Mouse (Mus musculus): ENCODE data around the gene Khdc3.
A peak's percentile ranks its signal among the peaks of the same experiment; 100 is the strongest.
"Not testable (repeated sequence)": the region's sequence is repeated elsewhere in the genome, so short reads cannot be mapped to it uniquely, and the experiment has no call there.

The Khdc3 gene

DNA sequence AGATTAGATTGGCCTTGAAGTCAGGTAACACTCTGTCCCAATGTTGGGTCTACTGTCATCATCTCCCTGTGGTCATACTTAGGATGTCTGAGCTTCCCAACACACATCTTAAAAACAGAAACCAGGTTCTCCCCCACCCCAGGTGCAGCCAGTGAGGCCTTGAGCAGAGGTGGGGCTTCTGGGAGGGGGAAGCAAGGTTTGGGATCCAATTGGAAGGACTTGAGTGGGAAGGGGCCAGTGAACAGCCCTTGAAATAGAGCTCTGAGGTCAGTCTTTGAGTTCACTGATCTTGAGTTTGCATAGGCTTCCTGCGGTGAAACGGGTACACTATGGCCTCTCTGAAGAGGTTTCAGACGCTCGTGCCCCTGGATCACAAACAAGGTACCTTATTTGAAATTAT lies 545 bp downstream of the Khdc3 start, which contains the start of gene Gm20509:
Gm20509 (plus strand) TSS at position 290 of the 400 bp plus-strand sequence.
- DNase-seq (ENCODE audit: low read depth) = no peak

DNA sequence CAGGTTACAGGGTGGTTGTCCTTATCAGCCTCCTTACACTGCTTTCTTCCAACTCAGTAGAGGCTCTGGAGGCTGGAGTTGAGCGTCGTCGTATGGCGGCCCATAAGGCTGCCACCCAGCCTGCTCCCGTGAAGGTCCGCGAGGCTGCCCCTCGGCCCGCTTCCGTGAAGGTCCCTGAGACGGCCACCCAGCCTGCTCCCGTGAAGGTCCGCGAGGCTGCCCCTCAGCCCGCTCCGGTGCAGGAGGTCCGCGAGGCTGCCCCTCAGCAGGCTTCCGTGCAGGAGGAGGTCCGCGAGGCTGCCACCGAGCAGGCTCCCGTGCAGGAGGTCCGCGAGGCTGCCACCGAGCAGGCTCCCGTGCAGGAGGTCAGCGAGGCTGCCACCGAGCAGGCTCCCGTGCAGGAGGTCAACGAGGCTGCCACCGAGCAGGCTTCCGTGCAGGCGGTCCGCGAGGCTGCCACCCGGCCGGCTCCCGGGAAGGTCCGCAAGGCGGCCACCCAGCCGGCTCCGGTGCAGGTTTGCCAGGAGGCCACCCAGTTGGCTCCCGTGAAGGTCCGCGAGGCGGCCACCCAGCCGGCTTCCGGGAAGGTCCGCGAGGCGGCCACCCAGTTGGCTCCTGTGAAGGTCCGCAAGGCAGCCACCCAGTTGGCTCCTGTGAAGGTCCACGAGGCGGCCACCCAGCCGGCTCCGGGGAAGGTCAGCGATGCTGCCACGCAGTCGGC lies 1.7 kb downstream of the Khdc3 start:
- no peak for DNase-seq (ENCODE audit: low read depth)

DNA sequence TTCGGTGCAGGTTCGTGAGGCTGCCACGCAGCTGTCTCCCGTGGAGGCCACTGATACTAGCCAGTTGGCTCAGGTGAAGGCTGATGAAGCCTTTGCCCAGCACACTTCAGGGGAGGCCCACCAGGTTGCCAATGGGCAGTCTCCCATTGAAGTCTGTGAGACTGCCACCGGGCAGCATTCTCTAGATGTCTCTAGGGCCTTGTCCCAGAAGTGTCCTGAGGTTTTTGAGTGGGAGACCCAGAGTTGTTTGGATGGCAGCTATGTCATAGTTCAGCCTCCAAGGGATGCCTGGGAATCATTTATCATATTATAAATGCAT lies 2.2 kb downstream of the Khdc3 start:
- no peak for DNase-seq (ENCODE audit: low read depth)

DNA sequence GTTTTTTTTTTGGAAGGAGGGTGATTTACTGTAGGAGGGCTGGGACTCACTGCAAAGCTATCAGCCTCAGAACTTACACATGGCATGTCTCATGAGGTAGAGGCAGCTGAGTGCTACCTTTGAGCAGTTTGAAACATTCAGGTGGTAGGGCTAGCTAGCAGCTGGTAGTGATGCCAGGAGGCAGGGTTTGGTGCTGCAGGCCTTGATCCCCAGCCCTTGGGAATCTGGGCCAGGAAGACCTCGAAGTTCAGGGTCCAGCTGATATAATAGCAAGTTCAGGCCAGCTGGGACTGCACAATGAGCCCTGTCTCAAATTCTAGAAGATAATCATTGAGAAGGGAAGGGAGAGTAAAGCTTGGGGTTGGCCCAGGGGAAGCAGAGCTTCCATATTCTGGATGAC lies 3.5 kb downstream of the Khdc3 start:
- DNase-seq (ENCODE audit: low read depth) = no peak

DNA sequence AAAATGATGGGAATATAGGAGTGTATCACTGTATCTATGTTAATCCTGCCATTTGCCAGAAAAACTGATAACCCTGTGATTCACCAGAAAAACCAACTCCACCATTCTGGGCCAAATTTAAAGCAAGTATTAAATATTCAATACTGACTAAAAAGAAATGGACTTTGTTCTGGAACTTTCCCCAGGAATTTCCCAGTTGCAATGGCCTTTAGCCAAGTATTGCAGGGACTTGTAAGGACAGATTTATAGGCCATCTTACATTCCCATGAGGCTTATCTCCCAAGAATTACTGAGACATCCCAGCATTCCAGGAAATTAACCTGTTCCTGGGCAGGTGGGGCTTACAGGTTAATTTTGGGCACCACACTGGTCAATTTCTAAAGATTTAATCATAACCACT lies 4.1 kb downstream of the Khdc3 start:
- DNase-seq (ENCODE audit: low read depth) = no peak

DNA sequence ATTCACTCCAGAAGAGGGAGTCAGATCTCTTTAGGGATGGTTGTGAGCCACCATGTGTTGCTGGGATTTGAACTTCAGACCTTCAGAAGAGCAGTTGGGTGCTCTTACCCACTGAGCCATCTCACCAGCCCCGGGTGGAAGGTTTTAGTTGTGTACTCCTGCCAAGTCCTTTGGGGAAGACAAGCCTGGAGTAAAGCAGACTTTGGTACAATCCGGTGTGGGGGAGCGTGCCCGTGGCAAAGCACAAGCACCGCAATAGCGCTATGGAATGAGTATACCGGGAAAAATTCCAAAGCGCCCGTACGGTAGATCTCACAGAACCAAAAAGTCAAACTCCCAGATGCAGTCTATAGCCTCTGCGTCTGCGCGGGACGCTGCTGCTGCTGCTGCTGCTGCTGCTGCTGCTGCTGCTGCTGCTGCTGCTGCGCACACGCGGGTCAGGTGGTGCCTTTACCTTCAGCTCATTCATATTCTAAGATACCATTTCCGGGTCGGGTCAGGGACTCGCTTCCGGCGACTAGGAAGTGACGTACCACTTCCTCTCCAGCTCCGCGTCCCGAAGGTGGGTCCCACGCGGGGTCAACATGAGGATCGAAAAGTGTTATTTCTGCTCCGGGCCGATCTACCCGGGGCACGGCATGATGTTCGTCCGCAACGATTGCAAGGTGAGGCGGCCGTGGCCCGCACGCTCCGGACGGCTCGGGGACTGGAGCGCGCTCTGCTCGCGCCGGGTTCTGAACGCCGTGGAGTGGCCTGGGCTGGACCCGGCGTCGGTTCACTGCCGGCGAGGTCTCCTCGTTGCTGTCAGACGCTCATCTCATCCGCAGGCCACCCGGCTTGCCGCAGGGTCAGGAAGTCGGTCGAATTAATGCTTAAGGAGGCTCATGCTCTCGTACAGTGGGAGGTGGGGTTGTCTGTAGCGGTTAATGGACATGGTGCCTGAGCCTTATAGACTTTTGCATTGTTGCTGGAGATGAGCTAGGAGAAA lies 11.6 kb downstream of the Khdc3 start, which contains the start of gene Rsl24d1:
Rsl24d1 (plus strand) TSS at position 508 of the 988 bp plus-strand sequence.
- peak; percentile 94 for DNase-seq (ENCODE audit: low read depth)

DNA sequence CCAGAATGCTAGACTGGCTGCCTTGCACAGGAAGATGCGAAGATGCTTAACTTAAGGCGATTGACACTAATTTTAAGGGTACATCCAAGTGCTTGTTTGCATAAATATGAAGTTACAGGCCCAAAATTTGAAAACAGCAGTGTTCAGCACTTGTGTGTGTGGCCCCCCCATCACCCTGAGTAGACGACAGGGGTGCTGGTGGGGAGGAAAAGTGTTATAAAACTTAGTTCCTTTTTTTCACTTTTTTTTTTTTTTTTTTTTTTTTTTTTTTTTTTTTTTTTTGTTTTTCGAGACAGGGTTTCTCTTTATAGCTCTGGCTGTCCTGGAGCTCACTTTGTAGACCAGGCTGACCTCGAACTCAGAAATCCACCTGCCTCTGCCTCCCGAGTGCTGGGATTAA lies 15.1 kb downstream of the Khdc3 start:
- DNase-seq (ENCODE audit: low read depth) = not testable (repeated sequence)

DNA sequence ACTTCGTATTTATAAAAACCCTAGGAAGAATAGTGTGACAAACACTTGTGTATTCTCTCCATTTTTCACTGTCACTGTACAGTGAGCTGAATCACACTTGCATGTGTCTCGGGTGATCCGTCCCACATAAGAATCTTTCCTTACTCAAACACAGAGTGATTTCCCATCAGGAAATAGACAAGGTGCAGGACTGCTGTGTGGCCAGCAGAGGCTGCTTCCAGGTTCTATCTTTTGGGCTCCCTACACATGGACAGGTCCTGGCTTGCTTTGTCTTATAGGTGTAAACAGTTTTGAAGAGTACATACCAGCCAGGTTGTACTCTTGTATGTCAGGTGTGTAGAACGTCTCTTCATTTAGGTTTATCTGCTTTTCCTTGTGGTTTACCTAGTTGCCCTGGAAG lies 16.4 kb downstream of the Khdc3 start:
- DNase-seq (ENCODE audit: low read depth) = peak; percentile 24

DNA sequence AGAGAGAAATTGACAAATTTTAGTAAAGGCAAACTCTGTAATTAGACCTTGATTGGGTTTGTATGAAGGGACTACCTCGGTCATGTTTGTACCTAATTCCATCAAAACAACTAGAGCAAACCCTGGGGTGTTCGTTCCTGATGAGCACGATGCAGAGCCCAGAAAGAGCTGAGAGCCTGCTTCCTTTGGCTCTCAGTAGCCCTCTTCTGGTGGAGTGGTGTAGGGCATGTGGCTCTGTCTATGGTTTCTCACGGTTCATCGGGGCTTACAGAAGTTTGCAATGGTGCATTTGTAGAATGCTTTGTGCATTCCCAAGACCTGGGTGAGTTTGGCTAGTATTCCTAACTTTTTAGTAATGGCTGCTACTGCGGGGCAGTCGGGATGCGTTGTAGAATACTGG lies 20.1 kb downstream of the Khdc3 start:
- peak; percentile 42 for DNase-seq (ENCODE audit: low read depth)

DNA sequence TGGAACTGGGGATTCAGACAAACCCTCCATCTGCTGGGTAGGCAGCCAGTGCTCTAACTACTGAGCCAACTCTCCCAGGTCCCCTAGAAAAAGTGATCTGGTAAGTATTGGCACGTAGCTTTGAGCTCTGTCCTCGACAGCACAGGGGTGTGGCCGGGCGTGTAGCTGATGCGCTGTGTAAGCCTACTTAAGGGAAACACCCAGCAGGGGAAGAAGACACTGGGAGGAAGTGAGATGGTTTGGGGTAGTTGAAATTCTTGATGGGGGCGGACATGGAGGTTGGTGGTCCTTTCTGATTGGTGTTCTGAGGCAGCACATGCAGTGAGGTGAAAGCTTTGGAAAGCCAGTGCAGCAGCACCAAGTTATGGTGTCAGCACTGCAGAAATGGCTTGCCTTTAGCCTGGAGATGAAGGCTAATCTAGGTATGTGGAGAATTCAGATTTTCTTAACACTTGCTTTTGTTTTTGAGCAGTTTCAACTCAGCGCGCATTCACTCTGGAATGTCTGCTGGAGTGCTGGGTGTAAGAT lies 23.5 kb downstream of the Khdc3 start:
- peak; percentile 18 for DNase-seq (ENCODE audit: low read depth)

DNA sequence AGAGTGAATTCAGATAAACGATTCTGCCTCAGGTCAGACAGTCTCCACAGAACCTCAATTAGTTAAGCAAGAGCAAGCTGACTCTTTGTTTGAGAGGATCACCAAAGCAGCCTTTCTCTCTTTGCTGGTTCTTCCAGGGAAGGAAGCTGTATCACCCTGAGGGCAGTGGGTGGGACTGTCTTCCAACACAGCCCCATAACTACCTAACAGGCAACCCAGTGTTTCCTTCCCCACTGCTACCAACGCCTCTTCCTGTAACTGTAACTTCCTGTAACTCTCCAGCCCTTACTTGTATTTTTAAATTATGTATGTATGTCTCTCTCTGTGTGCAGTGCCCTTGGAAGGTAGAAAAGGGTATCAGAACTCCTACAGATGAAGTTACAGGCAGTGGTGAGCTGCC lies 25.8 kb downstream of the Khdc3 start:
- DNase-seq (ENCODE audit: low read depth) = peak; percentile 77

DNA sequence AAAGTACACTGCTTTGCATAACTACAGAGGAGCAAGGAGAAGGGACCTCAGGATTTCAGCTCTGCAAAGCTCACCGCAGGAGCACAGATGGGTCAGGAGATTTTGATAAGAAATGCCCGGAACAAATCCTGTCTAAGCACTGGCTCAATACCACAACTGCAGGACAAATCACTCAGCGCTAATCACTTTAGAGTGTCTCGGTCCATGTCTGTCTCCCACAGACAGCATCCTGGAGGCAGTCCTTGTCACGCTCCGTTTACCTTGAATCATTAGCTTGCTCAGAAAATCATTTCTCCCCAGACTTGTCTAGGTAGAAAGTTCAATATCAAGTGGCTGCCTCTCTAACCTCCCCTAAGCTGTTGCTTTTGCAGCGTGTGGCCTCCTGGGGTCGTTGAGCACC lies 28.2 kb downstream of the Khdc3 start:
- DNase-seq (ENCODE audit: low read depth) = no peak

DNA sequence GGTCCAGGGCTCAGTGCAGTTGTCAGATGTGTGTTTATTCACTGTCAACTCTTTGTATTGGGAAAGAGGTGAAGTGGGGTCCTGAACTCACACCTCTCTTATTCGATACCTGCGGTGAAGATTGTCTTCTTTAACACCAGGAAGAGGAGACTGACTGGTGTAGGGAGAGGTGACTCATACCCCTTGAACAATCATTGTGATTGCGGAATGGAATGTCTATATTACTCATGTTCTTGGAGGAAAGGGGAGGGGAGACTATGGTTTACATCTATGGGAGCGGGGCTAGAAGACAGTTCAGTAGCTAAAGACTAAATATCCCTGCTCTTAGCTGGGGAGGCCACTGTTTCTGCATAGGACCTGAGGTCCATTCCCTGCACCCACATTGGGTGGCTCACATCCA lies 28.9 kb downstream of the Khdc3 start:
- peak; percentile 84 for DNase-seq (ENCODE audit: low read depth)

DNA sequence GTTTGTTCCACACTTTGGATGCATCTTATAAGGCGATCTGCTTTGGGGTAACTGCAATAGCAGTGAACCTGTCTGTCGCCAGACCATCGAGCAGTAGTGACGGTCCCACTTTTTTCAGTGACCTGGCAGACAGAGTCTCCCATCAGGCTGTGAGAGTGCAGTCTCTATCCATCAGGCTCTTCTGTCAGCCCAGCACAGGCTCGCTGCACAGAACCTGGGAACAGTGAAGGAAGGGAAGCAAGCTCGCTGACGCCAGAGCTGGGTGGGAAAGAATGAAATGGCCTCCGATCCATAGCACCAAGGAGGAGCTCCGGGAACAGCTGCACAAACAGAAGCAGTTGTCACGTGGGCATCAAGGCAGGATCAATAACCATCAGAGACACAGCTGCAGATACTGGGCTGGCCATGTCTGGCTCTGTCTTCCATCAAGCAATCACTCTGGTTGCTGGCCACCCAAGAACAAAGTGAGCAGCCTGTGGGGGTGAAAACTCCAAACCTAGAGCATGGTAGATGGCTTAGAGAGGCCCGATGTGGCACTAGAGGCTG lies 35.8 kb downstream of the Khdc3 start:
- no peak for DNase-seq (ENCODE audit: low read depth)
